Mouse (Mus musculus): Measurements from ENCODE around the gene Disp1. TPM values are rescaled to one million over a fixed set of nuclear protein-coding genes. Genes with fewer than 3 reads are reported as not detected.

The Disp1 gene
- polyA plus RNA-seq, 1 experiment from 2014 or later = 7.7 TPM

GRCm38 (mm10) chr1:183102775-183103174 lies 118.5 kb downstream of the Disp1 start:
- DNase-seq (ENCODE audit: low spot score) = no peak
- Histone ChIP-seq H3K27ac (ENCODE audit: low read depth, low read length) (no peak overlapping the region), H3K36me3 (ENCODE audit: control insufficient read depth, insufficient read depth, low read length) (no peaks in the 10 kb centered on the region), H3K4me3 (ENCODE audit: low read depth, low read length) (no peak overlapping the region), H3K9me3 (ENCODE audit: control insufficient read depth, low read length) (no peaks in the 10 kb centered on the region), H3K4me1 (replicated peaks; ENCODE audit: control insufficient read depth, insufficient read depth, low read length) (no peaks in the 10 kb centered on the region; the same call in 1 of the 2 replicates), H3K4me2 (no peak overlapping the region), H3K9ac (ENCODE audit: low read depth, low read length) (no peak overlapping the region), H3K27me3 (replicated peaks; ENCODE audit: control insufficient read depth, insufficient read depth, low read length) (no peaks in the 10 kb centered on the region)
- no peak for ATAC-seq (replicated peaks; ENCODE audit: low FRiP score)
- WGBS = 75% methylated on average over 3 of the region's 3 CpGs

GRCm38 (mm10) chr1:183102153-183102552 lies 119.2 kb downstream of the Disp1 start:
- Histone ChIP-seq H3K9ac (ENCODE audit: low read depth, low read length) (no peak overlapping the region), H3K36me3 (ENCODE audit: control insufficient read depth, insufficient read depth, low read length) (no peaks in the 10 kb centered on the region), H3K27me3 (replicated peaks; ENCODE audit: control insufficient read depth, insufficient read depth, low read length) (no peaks in the 10 kb centered on the region), H3K27ac (ENCODE audit: low read depth, low read length) (no peak overlapping the region), H3K4me2 (no peak overlapping the region), H3K9me3 (ENCODE audit: control insufficient read depth, low read length) (no peaks in the 10 kb centered on the region), H3K4me3 (ENCODE audit: low read depth, low read length) (no peak overlapping the region), H3K4me1 (replicated peaks; ENCODE audit: control insufficient read depth, insufficient read depth, low read length) (no peaks in the 10 kb centered on the region; the same call in 1 of the 2 replicates)
- 66% methylated on average over 8 of the region's 8 CpGs for WGBS
- no peak for ATAC-seq (replicated peaks; ENCODE audit: low FRiP score)
- no peak for DNase-seq (ENCODE audit: low spot score)

- Histone ChIP-seq H3K9ac (ENCODE audit: low read depth, low read length) (no peak overlapping the region), H3K9me3 (ENCODE audit: control insufficient read depth, low read length) (no peaks in the 10 kb centered on the region), H3K36me3 (ENCODE audit: control insufficient read depth, insufficient read depth, low read length) (no peaks in the 10 kb centered on the region), H3K4me3 (ENCODE audit: low read depth, low read length) (no peak overlapping the region), H3K4me2 (no peak overlapping the region), H3K27me3 (replicated peaks; ENCODE audit: control insufficient read depth, insufficient read depth, low read length) (no peaks in the 10 kb centered on the region), H3K4me1 (replicated peaks; ENCODE audit: control insufficient read depth, insufficient read depth, low read length) (no peaks in the 10 kb centered on the region; the same call in 1 of the 2 replicates), H3K27ac (ENCODE audit: low read depth, low read length) (no peak overlapping the region)
- 73% methylated on average over 3 of the region's 3 CpGs for WGBS
- no peak for DNase-seq (ENCODE audit: low spot score)
- ATAC-seq (replicated peaks; ENCODE audit: low FRiP score) = no peak
Measured at GRCm38 (mm10) chr1:183101371-183101770, 120.0 kb downstream of the Disp1 start.

GRCm38 (mm10) chr1:183100245-183100644 lies 121.1 kb downstream of the Disp1 start:
- no peak for DNase-seq (ENCODE audit: low spot score)

GRCm38 (mm10) chr1:183099686-183100085 lies 121.6 kb downstream of the Disp1 start:
- Histone ChIP-seq H3K4me3 (ENCODE audit: low read depth, low read length) (no peak overlapping the region), H3K27me3 (replicated peaks; ENCODE audit: control insufficient read depth, insufficient read depth, low read length) (no peaks in the 10 kb centered on the region), H3K4me1 (replicated peaks; ENCODE audit: control insufficient read depth, insufficient read depth, low read length) (no peaks in the 10 kb centered on the region; the same call in 1 of the 2 replicates), H3K4me2 (no peak overlapping the region), H3K36me3 (ENCODE audit: control insufficient read depth, insufficient read depth, low read length) (no peaks in the 10 kb centered on the region), H3K27ac (ENCODE audit: low read depth, low read length) (no peak overlapping the region), H3K9me3 (ENCODE audit: control insufficient read depth, low read length) (no peaks in the 10 kb centered on the region), H3K9ac (ENCODE audit: low read depth, low read length) (no peak overlapping the region)
- WGBS = 92% methylated on average over 12 of the region's 12 CpGs
- no peak for ATAC-seq (replicated peaks; ENCODE audit: low FRiP score)
- DNase-seq (ENCODE audit: low spot score) = no peak

More at GRCm38 (mm10) chr1:183100245-183100644, 121.1 kb downstream of the Disp1 start:
- Histone ChIP-seq H3K4me2 (no peak overlapping the region), H3K4me1 (replicated peaks; ENCODE audit: control insufficient read depth, insufficient read depth, low read length) (no peaks in the 10 kb centered on the region; the same call in 1 of the 2 replicates), H3K36me3 (ENCODE audit: control insufficient read depth, insufficient read depth, low read length) (no peaks in the 10 kb centered on the region), H3K9ac (ENCODE audit: low read depth, low read length) (no peak overlapping the region), H3K9me3 (ENCODE audit: control insufficient read depth, low read length) (no peaks in the 10 kb centered on the region), H3K27me3 (replicated peaks; ENCODE audit: control insufficient read depth, insufficient read depth, low read length) (no peaks in the 10 kb centered on the region), H3K4me3 (ENCODE audit: low read depth, low read length) (no peak overlapping the region), H3K27ac (ENCODE audit: low read depth, low read length) (no peak overlapping the region)
- no peak for ATAC-seq (replicated peaks; ENCODE audit: low FRiP score)
- 81% methylated on average over 5 of the region's 5 CpGs for WGBS

- no peak for ATAC-seq (replicated peaks; ENCODE audit: low FRiP score)
- WGBS = 92% methylated on average over 10 of the region's 10 CpGs
- Histone ChIP-seq H3K4me3 (ENCODE audit: low read depth, low read length) (no peak overlapping the region), H3K27ac (ENCODE audit: low read depth, low read length) (no peak overlapping the region), H3K4me1 (replicated peaks; ENCODE audit: control insufficient read depth, insufficient read depth, low read length) (no peaks in the 10 kb centered on the region), H3K9me3 (ENCODE audit: control insufficient read depth, low read length) (no peaks in the 10 kb centered on the region), H3K36me3 (ENCODE audit: control insufficient read depth, insufficient read depth, low read length) (no peaks in the 10 kb centered on the region), H3K27me3 (replicated peaks; ENCODE audit: control insufficient read depth, insufficient read depth, low read length) (no peaks in the 10 kb centered on the region), H3K9ac (ENCODE audit: low read depth, low read length) (no peak overlapping the region), H3K4me2 (no peak overlapping the region)
- no peak for DNase-seq (ENCODE audit: low spot score)
Measured at GRCm38 (mm10) chr1:183097606-183098005, 123.7 kb downstream of the Disp1 start.

- Histone ChIP-seq H3K4me3 (ENCODE audit: low read depth, low read length) (no peak overlapping the region), H3K27ac (ENCODE audit: low read depth, low read length) (no peak overlapping the region), H3K4me1 (replicated peaks; ENCODE audit: control insufficient read depth, insufficient read depth, low read length) (no peaks in the 10 kb centered on the region), H3K4me2 (no peak overlapping the region), H3K9ac (ENCODE audit: low read depth, low read length) (no peak overlapping the region), H3K36me3 (ENCODE audit: control insufficient read depth, insufficient read depth, low read length) (no peaks in the 10 kb centered on the region; the same call in 1 of the 2 replicates), H3K27me3 (replicated peaks; ENCODE audit: control insufficient read depth, insufficient read depth, low read length) (no peaks in the 10 kb centered on the region), H3K9me3 (ENCODE audit: control insufficient read depth, low read length) (no peaks in the 10 kb centered on the region)
- DNase-seq (ENCODE audit: low spot score) (no peak), ATAC-seq (replicated peaks; ENCODE audit: low FRiP score) (no peak)
- WGBS = 85% methylated on average over 8 of the region's 8 CpGs
Measured at GRCm38 (mm10) chr1:183095454-183096088, 125.8 kb downstream of the Disp1 start.

- Histone ChIP-seq H3K27me3 (replicated peaks; ENCODE audit: control insufficient read depth, insufficient read depth, low read length) (no peaks in the 10 kb centered on the region), H3K4me1 (replicated peaks; ENCODE audit: control insufficient read depth, insufficient read depth, low read length) (no peaks in the 10 kb centered on the region), H3K27ac (ENCODE audit: low read depth, low read length) (no peak overlapping the region), H3K9ac (ENCODE audit: low read depth, low read length) (no peak overlapping the region), H3K4me3 (ENCODE audit: low read depth, low read length) (no peak overlapping the region), H3K9me3 (ENCODE audit: control insufficient read depth, low read length) (no peaks in the 10 kb centered on the region), H3K36me3 (ENCODE audit: control insufficient read depth, insufficient read depth, low read length) (peaks cover 19% of the 10 kb centered on the region), H3K4me2 (no peak overlapping the region)
- DNase-seq (ENCODE audit: low spot score) = no peak
- WGBS = 93% methylated on average over 4 of the region's 4 CpGs
- no peak for ATAC-seq (replicated peaks; ENCODE audit: low FRiP score)
Measured at GRCm38 (mm10) chr1:183092296-183092695, 129.0 kb downstream of the Disp1 start.

- Histone ChIP-seq H3K4me1 (replicated peaks; ENCODE audit: control insufficient read depth, insufficient read depth, low read length) (no peaks in the 10 kb centered on the region), H3K27ac (ENCODE audit: low read depth, low read length) (no peak overlapping the region), H3K4me2 (no peak overlapping the region), H3K4me3 (ENCODE audit: low read depth, low read length) (no peak overlapping the region), H3K9ac (ENCODE audit: low read depth, low read length) (no peak overlapping the region), H3K27me3 (replicated peaks; ENCODE audit: control insufficient read depth, insufficient read depth, low read length) (no peaks in the 10 kb centered on the region), H3K36me3 (ENCODE audit: control insufficient read depth, insufficient read depth, low read length) (peaks cover 19% of the 10 kb centered on the region), H3K9me3 (ENCODE audit: control insufficient read depth, low read length) (no peaks in the 10 kb centered on the region)
- 90% methylated on average over 7 of the region's 7 CpGs for WGBS
- no peak for DNase-seq (ENCODE audit: low spot score)
- no peak for ATAC-seq (replicated peaks; ENCODE audit: low FRiP score)
Measured at GRCm38 (mm10) chr1:183091203-183091602, 130.1 kb downstream of the Disp1 start.

Measured in liver, embryonic 11.5 days (tissue).